Mouse (Mus musculus) neural tube, embryonic 15.5 days (tissue): ENCODE data around the gene Tdrd3. TPM values are rescaled to one million over a fixed set of nuclear protein-coding genes. Genes with fewer than 3 reads are reported as not detected.

Experiments
- ATAC-seq: fragments of 200-750 bp; cut with Nextera tagmentation; 2 replicates; pipeline ENCODE4 v1.8.0; 2017; ENCODE audit warnings: mild to moderate bottlenecking, moderate TSS enrichment, moderate library complexity; ENCODE audit not compliant: low FRiP score
- H3K27ac ChIP-seq: fragments of 300-500 bp; sonication (generic); replicated peaks from 2 replicates; pipeline ENCODE4 v1.5.1; 2015; ENCODE audit warnings: mild to moderate bottlenecking, inconsistent platforms
- H3K27me3 ChIP-seq: fragments of 300-500 bp; sonication (generic); replicated peaks from 2 replicates; pipeline ENCODE4 v1.6.1; 2015; ENCODE audit warnings: inconsistent platforms
- H3K36me3 ChIP-seq: fragments of 300-500 bp; sonication (generic); 2 replicates; pipeline ENCODE4 v1.6.1; 2015; ENCODE audit warnings: inconsistent platforms
- H3K4me1 ChIP-seq: fragments of 300-500 bp; sonication (generic); 2 replicates; pipeline ENCODE4 v1.6.1; 2015; ENCODE audit warnings: inconsistent platforms
- H3K4me2 ChIP-seq: fragments of 300-500 bp; sonication (generic); 2 replicates; pipeline ENCODE4 v1.6.1; 2015; ENCODE audit warnings: inconsistent platforms, mild to moderate bottlenecking, moderate library complexity
- H3K4me3 ChIP-seq: fragments of 300-500 bp; sonication (generic); replicated peaks from 2 replicates; pipeline ENCODE4 v1.5.1; 2015; ENCODE audit warnings: mild to moderate bottlenecking, inconsistent platforms
- H3K9ac ChIP-seq: fragments of 300-500 bp; sonication (generic); replicated peaks from 2 replicates; pipeline ENCODE4 v1.6.1; 2015; ENCODE audit warnings: mild to moderate bottlenecking, inconsistent platforms
- H3K9me3 ChIP-seq: fragments of 300-500 bp; sonication (generic); replicated peaks from 2 replicates; pipeline ENCODE4 v1.6.1; 2016; ENCODE audit warnings: inconsistent platforms
- WGBS: fragments of 180-500 bp; shearing (Covaris S2); methylation state at CpG from one replicate; pipeline ENCODE4 v1.1.7; 2015; ENCODE audit warnings: mixed read lengths; 5-methylcytosine and 5-hydroxymethylcytosine counted together
- polyA plus RNA-seq: library from polyadenylated mRNA; unstranded; fragments of >200 nt; fragmentation: Nextera tagmentation; extraction: Ambion mirVana; gene quantifications from 2 replicates; pipeline ENCODE4 v1.2.1, GENCODE M21; 2015

Tdrd3 gene
- polyA plus RNA-seq, 1 experiment from 2014 or later: 38.0 TPM

DNA sequence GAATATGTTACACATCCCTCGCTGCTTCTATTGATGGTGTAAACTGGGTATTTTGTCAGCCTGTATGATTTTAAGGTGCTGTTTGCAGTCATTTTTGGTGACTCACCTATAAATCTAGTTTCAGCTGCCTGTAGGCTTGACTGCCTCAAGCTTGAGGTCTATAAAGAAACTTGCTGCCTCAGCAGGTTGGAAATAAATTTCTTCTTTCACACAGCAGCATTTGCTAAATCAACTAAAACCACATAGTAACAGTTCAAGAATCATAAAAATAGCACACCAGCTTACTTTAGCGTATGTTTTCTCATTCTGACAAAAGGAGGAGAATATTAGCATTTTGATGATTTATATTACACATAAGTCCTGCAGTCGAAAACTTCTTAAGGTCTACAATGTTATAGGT, 6.0 kb downstream of the Tdrd3 start:
- no peaks in the 10 kb centered on the region for H3K36me3 ChIP-seq
- no peaks in the 10 kb centered on the region for H3K9me3 ChIP-seq
- H3K27ac ChIP-seq: no peak overlapping the region
- no peak overlapping the region for H3K4me2 ChIP-seq
- no peaks in the 10 kb centered on the region for H3K27me3 ChIP-seq
- H3K4me1 ChIP-seq: peaks cover 22% of the 10 kb centered on the region
- no peak overlapping the region for H3K9ac ChIP-seq
- H3K4me3 ChIP-seq: no peak overlapping the region
- ATAC-seq: no peak
- WGBS: 76% methylated on average over 3 of the region's 3 CpGs

DNA sequence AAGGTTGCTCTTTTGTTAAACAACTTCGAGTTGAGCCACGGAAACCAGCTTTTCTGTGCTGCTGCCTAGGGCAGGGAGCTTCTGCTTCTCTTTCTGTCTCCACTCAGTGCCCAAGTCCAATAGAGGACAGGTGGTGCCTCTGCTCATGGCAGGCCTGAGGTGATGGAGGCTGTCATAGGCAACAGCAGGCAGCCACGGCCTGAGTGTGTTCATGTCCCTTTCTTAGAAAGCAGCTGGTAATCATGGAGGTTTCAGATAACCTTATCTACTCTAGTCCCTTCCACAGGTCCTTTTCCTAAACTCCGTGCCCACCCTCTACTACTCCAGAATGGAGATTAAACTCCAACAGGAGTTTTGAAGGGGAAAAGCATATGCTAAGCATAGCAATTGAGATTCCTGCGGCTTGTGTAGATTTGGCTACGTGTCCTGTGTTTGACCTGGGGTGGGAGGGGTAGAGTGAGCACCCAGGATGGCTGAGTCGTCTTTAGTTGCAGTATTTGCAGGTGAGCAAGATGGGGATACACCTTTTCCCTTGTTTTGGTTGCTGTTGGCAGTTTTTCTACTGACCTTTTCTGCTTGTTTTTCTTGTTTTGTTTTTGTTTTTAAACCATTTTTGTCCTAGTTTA, 10.0 kb downstream of the Tdrd3 start:
- no peaks in the 10 kb centered on the region for H3K9me3 ChIP-seq
- H3K36me3 ChIP-seq: no peaks in the 10 kb centered on the region
- no peak overlapping the region for H3K9ac ChIP-seq
- no peak overlapping the region for H3K4me2 ChIP-seq
- no peak overlapping the region for H3K4me3 ChIP-seq
- ATAC-seq: no peak
- no peaks in the 10 kb centered on the region for H3K27me3 ChIP-seq
- no peak overlapping the region for H3K27ac ChIP-seq
- 69% methylated on average over 7 of the region's 7 CpGs for WGBS
- H3K4me1 ChIP-seq: 0 out of 2 replicates have a peak, but pooled peaks cover 5% of the 10 kb centered on the region

DNA sequence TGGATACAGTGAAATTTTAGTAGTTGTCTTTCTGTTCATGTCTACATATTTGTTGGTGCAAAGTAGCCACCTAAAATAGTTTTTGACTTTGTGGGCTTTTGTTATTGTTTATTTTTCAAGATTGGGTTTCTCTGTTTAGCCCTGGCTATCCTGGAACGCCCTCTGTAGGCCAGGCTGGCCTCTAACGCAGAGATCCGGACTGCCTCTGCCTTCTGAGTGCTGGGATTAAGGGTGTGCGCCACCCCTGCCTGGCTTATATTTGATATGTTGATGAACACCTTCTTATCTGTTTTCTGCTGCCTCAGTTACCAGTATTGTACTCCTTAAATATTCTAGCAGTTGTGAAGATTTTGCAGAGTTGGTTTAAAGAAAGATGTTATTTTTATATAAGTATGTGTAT, 10.6 kb downstream of the Tdrd3 start:
- no peak overlapping the region for H3K4me2 ChIP-seq
- no peak overlapping the region for H3K27ac ChIP-seq
- no peaks in the 10 kb centered on the region for H3K36me3 ChIP-seq
- H3K9me3 ChIP-seq: no peaks in the 10 kb centered on the region
- 96% methylated on average over 4 of the region's 4 CpGs for WGBS
- no peak for ATAC-seq
- H3K9ac ChIP-seq: no peak overlapping the region
- H3K27me3 ChIP-seq: no peaks in the 10 kb centered on the region
- H3K4me1 ChIP-seq: 0 out of 2 replicates have a peak, but pooled peaks cover 3% of the 10 kb centered on the region
- no peak overlapping the region for H3K4me3 ChIP-seq

DNA sequence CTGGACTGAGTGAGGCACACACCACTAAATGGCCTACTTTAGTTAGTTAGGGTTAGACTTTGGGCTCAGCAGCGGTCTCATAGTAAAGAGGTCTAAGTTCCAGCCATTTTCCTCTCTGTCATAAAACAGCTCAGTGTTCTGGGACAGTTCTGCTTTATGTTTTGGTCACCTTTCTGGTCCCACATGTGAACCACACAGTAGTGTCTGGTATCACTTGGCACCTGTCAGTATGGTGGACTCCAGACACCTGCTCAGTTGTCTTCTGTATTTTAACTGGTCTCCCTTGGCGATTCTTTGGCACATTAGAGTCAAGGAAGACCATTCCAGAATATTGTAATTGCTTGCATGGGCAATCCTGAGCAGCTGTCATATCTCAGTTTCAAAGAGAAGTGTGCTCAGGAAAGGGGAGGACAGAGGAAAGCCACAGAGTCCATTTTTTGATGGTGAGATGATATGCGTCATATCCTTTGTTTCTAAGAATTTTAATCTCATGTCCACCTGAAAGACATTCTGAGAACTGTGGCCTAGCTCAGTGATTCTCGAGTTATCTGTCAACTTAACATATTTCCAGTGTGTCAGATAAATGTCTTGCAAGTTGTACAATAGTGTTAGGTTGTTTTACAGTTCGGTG, 11.3 kb downstream of the Tdrd3 start:
- WGBS: 93% methylated on average over 5 of the region's 5 CpGs
- H3K4me3 ChIP-seq: no peak overlapping the region

DNA sequence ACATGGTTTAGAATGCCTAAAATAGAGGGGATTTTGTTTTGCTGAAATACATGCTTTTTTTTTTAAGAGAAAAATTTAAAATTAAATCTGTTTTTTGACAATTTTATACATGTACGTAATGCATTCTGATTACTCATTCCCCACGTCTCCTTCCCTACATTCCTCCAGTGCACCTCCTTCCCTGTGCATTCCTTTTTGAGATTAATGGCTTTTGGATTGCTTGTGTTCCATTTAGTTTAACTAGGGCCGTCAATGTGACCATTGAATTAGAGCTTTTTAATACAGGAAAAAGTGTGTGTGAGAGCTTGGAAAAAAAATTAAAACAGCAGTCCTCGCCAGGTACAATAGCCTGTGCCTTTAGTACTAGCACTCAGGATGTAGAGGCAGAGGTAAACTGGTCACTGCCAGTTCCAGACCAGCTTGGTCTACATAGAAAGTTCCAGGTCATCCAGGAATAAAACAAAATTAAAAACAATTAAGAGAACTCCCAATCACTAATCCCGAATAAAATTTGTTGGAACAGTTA, 17.0 kb downstream of the Tdrd3 start:
- Histone ChIP-seq H3K36me3 (0 out of 2 replicates have a peak, but pooled peaks cover 5% of the 10 kb centered on the region), H3K27me3 (no peaks in the 10 kb centered on the region), H3K4me1 (no peaks in the 10 kb centered on the region), H3K9ac (no peak overlapping the region), H3K4me2 (no peak overlapping the region), H3K4me3 (no peak overlapping the region), H3K27ac (no peak overlapping the region), H3K9me3 (no peaks in the 10 kb centered on the region)
- ATAC-seq: no peak
- 43% methylated on average over 5 of the region's 5 CpGs for WGBS

More for the DNA sequence above, 11.3 kb downstream of the Tdrd3 start:
- Histone ChIP-seq H3K4me1 (no peaks in the 10 kb centered on the region), H3K36me3 (no peaks in the 10 kb centered on the region), H3K9me3 (no peaks in the 10 kb centered on the region), H3K9ac (no peak overlapping the region), H3K27ac (no peak overlapping the region), H3K27me3 (no peaks in the 10 kb centered on the region), H3K4me2 (no peak overlapping the region)
- no peak for ATAC-seq

DNA sequence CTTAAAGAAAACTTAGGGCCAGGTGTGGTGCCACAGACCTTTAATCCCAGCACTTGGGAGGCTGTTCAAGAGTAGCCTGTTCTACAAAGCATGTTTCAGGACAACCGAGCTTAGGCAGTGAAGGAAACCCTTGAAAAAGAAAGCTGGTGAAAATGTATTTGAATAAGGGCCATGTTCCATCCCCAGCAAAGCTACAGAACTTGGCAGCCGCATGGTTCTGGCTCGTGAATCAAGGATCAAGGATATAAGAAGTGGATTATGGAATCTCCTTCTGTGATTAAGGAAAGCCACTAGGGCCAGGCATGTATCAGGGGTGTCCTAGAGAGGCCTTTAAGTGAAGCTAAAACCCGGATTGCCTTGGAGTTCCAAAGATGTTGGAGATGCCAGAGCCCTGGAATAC, 18.9 kb downstream of the Tdrd3 start:
- Histone ChIP-seq H3K9ac (no peak overlapping the region), H3K9me3 (no peaks in the 10 kb centered on the region), H3K4me1 (peaks cover 3% of the 10 kb centered on the region; the same call in 1 of the 2 replicates), H3K27me3 (no peaks in the 10 kb centered on the region), H3K4me3 (no peak overlapping the region), H3K4me2 (no peak overlapping the region), H3K36me3 (0 out of 2 replicates have a peak, but pooled peaks cover 5% of the 10 kb centered on the region), H3K27ac (no peak overlapping the region)
- ATAC-seq: no peak
- 97% methylated on average over 4 of the region's 4 CpGs for WGBS

DNA sequence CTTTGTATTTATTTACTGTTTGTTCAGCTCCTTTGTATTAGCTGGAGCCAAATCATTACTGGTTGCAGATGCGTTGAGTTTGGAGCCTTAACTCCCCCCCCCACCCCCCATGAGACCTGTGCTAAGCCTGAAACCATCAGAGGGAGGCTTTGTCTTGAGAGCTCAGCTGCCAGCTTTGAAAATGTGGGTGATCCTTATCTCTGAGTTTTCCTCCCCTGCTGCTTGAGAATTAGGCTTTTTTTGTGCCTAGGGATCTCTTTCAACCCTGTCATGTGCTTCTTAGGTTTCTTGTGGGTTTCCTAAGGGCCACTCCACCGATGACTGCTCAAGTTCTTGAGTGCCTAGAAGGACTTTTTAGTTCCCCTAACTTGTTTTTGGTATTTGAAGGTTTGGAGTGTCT, 23.3 kb downstream of the Tdrd3 start:
- H3K9ac ChIP-seq: no peak overlapping the region

DNA sequence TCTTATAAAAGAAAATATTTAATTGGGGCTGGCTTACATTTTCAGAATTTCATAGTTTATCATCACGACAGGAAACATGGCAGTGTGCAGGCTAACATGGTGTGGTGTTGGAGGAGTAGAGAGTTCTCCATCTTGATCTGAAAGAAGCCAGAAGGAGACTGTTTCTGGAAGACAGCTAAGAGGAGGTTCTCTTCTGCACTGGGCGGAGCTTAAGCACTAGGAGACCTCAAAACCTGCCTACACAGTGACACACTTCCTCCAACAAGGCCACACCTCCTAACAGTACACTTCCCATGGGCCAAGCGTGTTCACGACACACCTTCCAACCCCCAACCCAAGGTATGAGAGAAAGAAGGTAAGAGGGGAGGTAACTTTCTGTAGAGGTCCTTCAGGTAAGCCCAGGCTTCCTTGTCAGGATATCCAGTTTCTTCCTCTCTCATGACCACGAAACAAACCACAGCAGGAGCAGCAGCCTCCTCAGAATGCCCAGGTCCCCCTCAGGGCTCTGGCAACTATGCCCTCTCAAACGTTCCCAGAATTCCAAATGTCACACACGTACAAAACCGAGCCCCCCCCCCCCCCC, 30.0 kb downstream of the Tdrd3 start:
- no peak overlapping the region for H3K9ac ChIP-seq
- no peak overlapping the region for H3K4me3 ChIP-seq
- no peaks in the 10 kb centered on the region for H3K9me3 ChIP-seq
- H3K36me3 ChIP-seq: no peaks in the 10 kb centered on the region
- no peaks in the 10 kb centered on the region for H3K4me1 ChIP-seq
- H3K4me2 ChIP-seq: no peak overlapping the region
- 89% methylated on average over 8 of the region's 8 CpGs for WGBS
- no peak overlapping the region for H3K27ac ChIP-seq
- no peak for ATAC-seq
- no peaks in the 10 kb centered on the region for H3K27me3 ChIP-seq

More for the DNA sequence above, 23.3 kb downstream of the Tdrd3 start:
- H3K4me3 ChIP-seq: no peak overlapping the region
- WGBS: 11% methylated on average over 2 of the region's 2 CpGs
- H3K27me3 ChIP-seq: no peaks in the 10 kb centered on the region
- no peak overlapping the region for H3K4me2 ChIP-seq
- no peaks in the 10 kb centered on the region for H3K9me3 ChIP-seq
- H3K27ac ChIP-seq: no peak overlapping the region
- ATAC-seq: no peak
- 0 out of 2 replicates have a peak, but pooled peaks cover 5% of the 10 kb centered on the region for H3K36me3 ChIP-seq
- peaks cover 3% of the 10 kb centered on the region; the same call in 1 of the 2 replicates for H3K4me1 ChIP-seq

DNA sequence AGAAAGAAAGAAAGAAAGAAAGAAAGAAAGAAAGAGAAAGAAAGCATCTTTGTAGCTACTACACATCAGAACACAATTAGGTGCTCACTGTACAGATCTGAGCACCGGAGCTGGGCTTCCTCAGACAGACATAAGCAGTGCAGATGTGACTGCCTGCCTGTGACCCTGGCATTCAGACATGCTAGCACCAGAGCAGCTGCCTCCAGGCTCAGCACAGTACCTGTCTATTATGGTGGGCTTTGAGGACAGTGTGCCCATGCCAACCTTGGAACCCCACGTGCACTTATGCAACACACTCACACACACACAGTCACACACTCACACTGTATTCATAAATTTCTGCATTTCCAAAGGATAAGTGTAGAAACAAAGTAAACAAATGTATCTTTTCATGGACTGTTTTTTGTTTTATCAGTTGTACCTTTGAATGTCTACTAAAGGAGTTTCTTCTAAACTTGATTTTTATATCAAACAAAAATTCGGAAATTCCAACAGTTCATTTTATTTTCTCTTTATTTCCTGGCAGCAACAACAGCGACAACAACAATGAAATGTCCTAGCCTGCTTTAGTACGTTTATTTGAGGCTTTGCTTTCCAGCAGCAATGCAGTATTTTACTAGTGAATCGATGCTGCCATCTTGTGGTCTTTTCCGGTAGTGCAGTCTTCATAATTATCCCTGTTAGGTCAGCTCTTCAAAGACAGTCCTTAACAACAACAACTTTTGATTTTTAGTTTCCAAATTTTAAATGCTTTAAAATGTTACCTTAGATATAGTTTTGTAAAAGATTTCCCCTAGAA, 35.4 kb downstream of the Tdrd3 start:
- H3K4me2 ChIP-seq: peak overlapping the region; percentile 29
- H3K36me3 ChIP-seq: no peaks in the 10 kb centered on the region
- WGBS: 5% methylated on average over 7 of the region's 7 CpGs
- peaks cover 3% of the 10 kb centered on the region; the same call in 1 of the 2 replicates for H3K4me1 ChIP-seq
- H3K27ac ChIP-seq: peak overlapping the region; percentile 61; the same call in 1 of the 2 replicates
- H3K27me3 ChIP-seq: no peaks in the 10 kb centered on the region
- ATAC-seq: peak; percentile 91
- no peaks in the 10 kb centered on the region for H3K9me3 ChIP-seq
- no peak overlapping the region for H3K4me3 ChIP-seq
- peak overlapping the region; percentile 14; the same call in 1 of the 2 replicates for H3K9ac ChIP-seq

DNA sequence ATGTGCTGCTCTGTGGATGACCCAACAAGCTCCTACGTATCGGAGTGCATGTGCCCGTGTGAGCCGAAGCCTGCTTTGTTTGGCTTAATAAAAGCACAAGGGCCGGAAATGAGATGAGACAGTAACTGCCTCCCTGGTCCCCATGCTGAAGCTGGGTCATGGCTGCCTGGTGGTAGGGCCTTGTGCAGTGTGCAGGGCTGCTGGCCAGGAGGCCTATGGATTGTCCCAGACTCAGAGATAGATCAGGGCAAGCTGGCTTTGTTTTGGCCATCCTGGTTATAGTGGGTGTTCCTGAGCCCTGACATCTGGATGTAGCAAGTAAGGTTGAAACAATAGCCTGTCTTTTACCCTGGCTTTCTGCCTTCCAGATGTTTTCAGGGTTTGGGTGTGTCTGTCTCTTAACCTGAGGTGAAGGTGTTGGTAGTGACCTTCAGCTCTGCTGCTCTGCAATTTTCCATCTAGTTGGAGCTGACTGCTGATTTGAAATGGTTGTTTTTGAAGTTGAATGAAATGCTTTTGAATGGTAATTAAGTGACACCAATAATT, 39.3 kb downstream of the Tdrd3 start:
- no peak overlapping the region for H3K9ac ChIP-seq
- H3K27ac ChIP-seq: no peak overlapping the region

DNA sequence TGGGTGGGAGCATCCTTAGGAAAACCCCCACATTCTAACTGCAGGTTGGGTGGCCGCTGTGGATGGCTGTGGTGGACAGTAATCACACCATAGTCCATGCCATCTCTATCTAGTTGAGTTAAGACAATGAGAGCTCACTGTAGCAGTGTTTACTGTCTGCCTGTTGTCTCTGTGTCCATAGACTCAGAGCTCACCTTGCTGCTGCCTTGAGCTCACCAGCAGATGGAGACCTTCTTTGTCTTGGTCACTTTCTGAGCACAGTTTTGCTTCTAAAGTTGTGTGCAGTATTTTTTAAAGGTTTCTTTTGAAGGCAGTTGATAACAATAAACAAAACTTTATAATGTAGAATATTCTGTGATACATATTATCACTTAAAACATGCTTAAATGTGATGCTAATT, 43.3 kb downstream of the Tdrd3 start:
- WGBS: 91% methylated on average over 1 of the region's 1 CpGs
- Histone ChIP-seq H3K36me3 (peaks cover 5% of the 10 kb centered on the region; the same call in 1 of the 2 replicates), H3K9ac (no peak overlapping the region), H3K4me3 (no peak overlapping the region), H3K4me2 (no peak overlapping the region), H3K9me3 (no peaks in the 10 kb centered on the region), H3K27ac (no peak overlapping the region), H3K27me3 (no peaks in the 10 kb centered on the region), H3K4me1 (peaks cover 4% of the 10 kb centered on the region)
- no peak for ATAC-seq

More for the DNA sequence above, 39.3 kb downstream of the Tdrd3 start:
- H3K36me3 ChIP-seq: peaks cover 5% of the 10 kb centered on the region; the same call in 1 of the 2 replicates
- no peaks in the 10 kb centered on the region for H3K9me3 ChIP-seq
- no peak overlapping the region for H3K4me2 ChIP-seq
- H3K27me3 ChIP-seq: no peaks in the 10 kb centered on the region
- H3K4me3 ChIP-seq: no peak overlapping the region
- WGBS: 77% methylated on average over 5 of the region's 5 CpGs
- peaks cover 3% of the 10 kb centered on the region; the same call in 1 of the 2 replicates for H3K4me1 ChIP-seq
- ATAC-seq: no peak
